In the genomic region with DNA sequence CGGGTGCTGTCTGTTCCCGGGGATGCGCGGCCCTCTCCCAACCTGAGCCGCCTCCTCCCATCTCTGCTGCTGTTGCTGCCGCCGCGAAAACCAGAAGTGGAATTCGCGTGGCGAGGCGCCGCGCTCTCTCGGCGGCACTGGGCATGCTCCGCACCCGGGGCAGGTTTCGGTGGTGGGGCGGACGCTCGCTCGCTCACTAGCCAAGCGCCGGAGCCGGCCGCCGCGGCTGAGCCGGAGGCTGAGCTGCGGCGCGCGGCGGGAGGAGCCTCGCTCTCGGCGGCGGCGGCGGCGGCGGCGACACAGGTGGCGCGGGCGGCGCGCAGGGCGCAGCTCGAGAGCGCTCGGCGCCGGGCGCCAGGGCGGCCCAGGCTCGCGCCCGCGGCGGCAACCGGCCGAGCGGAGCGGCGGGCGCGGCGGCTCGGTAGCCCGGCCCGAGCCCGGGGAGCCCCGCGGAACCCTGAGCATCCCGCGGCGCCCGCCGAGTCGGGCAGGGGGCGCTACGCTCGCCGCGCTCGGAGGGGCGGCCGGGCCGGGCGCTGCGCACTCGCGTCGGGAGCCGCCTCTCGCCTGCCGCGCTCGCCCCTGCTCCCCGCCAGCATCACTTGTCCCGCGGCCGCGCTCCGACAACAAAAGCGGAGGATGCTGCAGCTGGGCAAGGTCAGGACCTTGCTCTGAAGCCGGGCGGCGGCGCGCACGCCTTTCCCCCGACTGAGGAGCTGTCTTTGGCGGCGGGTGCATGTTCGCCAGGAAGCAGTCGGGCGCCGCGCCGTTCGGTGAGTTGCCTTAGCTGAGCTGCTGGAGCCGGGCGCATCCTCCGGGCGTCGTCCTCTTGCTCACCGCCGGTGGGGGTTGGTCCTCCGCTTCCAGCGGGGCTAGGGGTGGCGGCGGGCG, we compare ENCODE assay signal across 9 mouse cellular contexts. TPM values are rescaled to one million over a fixed set of nuclear protein-coding genes. Genes with fewer than 3 reads are reported as not detected.
A peak's percentile ranks its signal among the peaks of the same experiment; 100 is the strongest.
DNase-seq lines count a peak whose midpoint lies in the region; ATAC-seq and TF ChIP-seq lines count a peak whose summit lies in the region.
"Had no signal": no experiment of that assay in that cellular context is flagged by ENCODE, and none has a peak within 500 bp of the region (broad histone marks: within the 10 kb centered on the region; RNA-seq: fewer than 3 reads in every experiment).

A gene (plus strand): TSS at position 203 of the 891 bp plus-strand sequence.

- no peak for ATAC-seq in CD4-positive, CD25-positive, alpha-beta regulatory T cell, adult 4 months
- ATAC-seq in limb, embryonic 12.5 days (ENCODE audit: insufficient number of reproducible peaks, insufficient read depth, low FRiP score, low TSS enrichment, low read depth): peak; percentile 90
- ATAC-seq in midbrain, embryonic 14.5 days (ENCODE audit: low FRiP score, low TSS enrichment): peak; percentile 91

- H3K9ac ChIP-seq in limb, embryonic 12.5 days (replicated peaks): peak within 1 kb of the TSS; percentile 62
- peak within 1 kb of the TSS; percentile 95 for H3K9ac ChIP-seq in midbrain, embryonic 14.5 days (replicated peaks; ENCODE audit: low read length)

- H3K27ac ChIP-seq in limb, embryonic 12.5 days: no peak within 1 kb of the TSS
- H3K27ac ChIP-seq in midbrain, embryonic 14.5 days (replicated peaks; ENCODE audit: low read depth, low read length): peak within 1 kb of the TSS; percentile 99
- H3K27ac ChIP-seq in testis, adult 2 months (ENCODE audit: control insufficient read depth, insufficient read depth, low read depth, low read length): no peak within 1 kb of the TSS; the same call in 1 of the 2 replicates
- H3K27ac ChIP-seq: macrophage had no signal

- peaks cover 46% of the 10 kb centered on the region for H3K27me3 ChIP-seq in limb, embryonic 12.5 days
- H3K27me3 ChIP-seq in midbrain, embryonic 14.5 days (ENCODE audit: control insufficient read depth, insufficient read depth, low read length): 0 out of 2 replicates have a peak, but pooled peaks cover 3% of the 10 kb centered on the region
- no peaks in the 10 kb centered on the region for H3K27me3 ChIP-seq in testis, adult 2 months (ENCODE audit: control insufficient read depth, insufficient read depth, low read length)

- no peaks in the 10 kb centered on the region for H3K36me3 ChIP-seq in limb, embryonic 12.5 days
- H3K36me3 ChIP-seq in midbrain, embryonic 14.5 days (ENCODE audit: control insufficient read depth, insufficient read depth, low read length): no peaks in the 10 kb centered on the region
- H3K36me3 ChIP-seq in testis, adult 2 months (ENCODE audit: control insufficient read depth, insufficient read depth, low read length): no peaks in the 10 kb centered on the region

- H3K4me1 ChIP-seq in limb, embryonic 12.5 days (replicated peaks): no peaks in the 10 kb centered on the region; the same call in 1 of the 2 replicates
- peaks cover 7% of the 10 kb centered on the region; the same call in 1 of the 2 replicates for H3K4me1 ChIP-seq in midbrain, embryonic 14.5 days (ENCODE audit: control insufficient read depth, insufficient read depth, low read length)
- peaks cover 14% of the 10 kb centered on the region for H3K4me1 ChIP-seq in testis, adult 2 months (ENCODE audit: control insufficient read depth, insufficient read depth, low read length)

- peak within 1 kb of the TSS; percentile 68 for H3K4me3 ChIP-seq in limb, embryonic 12.5 days (replicated peaks)
- peak within 1 kb of the TSS; percentile 82 for H3K4me3 ChIP-seq in midbrain, embryonic 14.5 days (replicated peaks; ENCODE audit: low read depth, low read length)
- peak within 1 kb of the TSS; percentile 88 for H3K4me3 ChIP-seq in testis, adult 2 months (ENCODE audit: control insufficient read depth, low read depth, low read length)

- TF ChIP-seq POLR2A in testis, adult 2 months (IDR thresholded peaks at IDR 0.05; ENCODE audit: control insufficient read depth, low read depth, low read length): no peak

- under 1% methylated on average over 78 of the region's 136 CpGs for WGBS in limb, embryonic 12.5 days
- WGBS in midbrain, embryonic 14.5 days: under 1% methylated on average over 116 of the region's 136 CpGs

- H3K9me3 ChIP-seq in limb, embryonic 12.5 days: no peaks in the 10 kb centered on the region
- H3K9me3 ChIP-seq in midbrain, embryonic 14.5 days (ENCODE audit: control insufficient read depth, low read length): no peaks in the 10 kb centered on the region

- peak; percentile 1 for DNase-seq in CD4-positive, CD25-positive, alpha-beta regulatory T cell, adult 2 months (ENCODE audit: low read depth, low spot score)
- peak; percentile 91 to 93 for DNase-seq in cerebellum, postnatal 25 days
- DNase-seq in frontal cortex, postnatal 25 days (ENCODE audit: low spot score in 2 of 2): peak; percentile 63 to 78
- DNase-seq in kidney, adult 9 months: peak; percentile 4
- peak; percentile 95 for DNase-seq in midbrain, embryonic 14.5 days

- TF ChIP-seq CTCF in testis, adult 2 months (IDR thresholded peaks at IDR 0.05; ENCODE audit: control insufficient read depth, insufficient read depth, insufficient replicate concordance, low read depth, low read length): no peak

- H3K4me2 ChIP-seq in limb, embryonic 12.5 days: peak within 1 kb of the TSS; percentile 98
- peak within 1 kb of the TSS; percentile 56 for H3K4me2 ChIP-seq in midbrain, embryonic 14.5 days (ENCODE audit: low read length)

RNA-seq across cellular contexts. Expression of the gene that starts here (rescaled TPM):
- under 1 TPM in 1 of 2 experiments, not detected in 1; 0.54 TPM for polyA plus RNA-seq in CD4-positive, CD25-positive, alpha-beta regulatory T cell, adult 4 months (2017; shearing (Covaris generic))
- polyA plus RNA-seq in limb, embryonic 12.5 days (2016; fragmentation: Nextera tagmentation; extraction: Ambion mirVana): 2.0 and 3.3 TPM in 2 replicates
- polyA plus RNA-seq in midbrain, embryonic 14.5 days (2014; fragmentation: Nextera tagmentation; extraction: Ambion mirVana): 61.2 and 74.9 TPM in 2 replicates
- polyA plus RNA-seq in testis, adult 2 months (2012; rRNA removed): 3.8 and 5.8 TPM in 2 replicates

Comparison
In these comparisons a context has a peak if more than half of its experiments do, and no peak if none do; other contexts are left out.
1. DNase-seq: peak in every context shown above with its lines; median percentile 95 in midbrain, embryonic 14.5 days; 92 in cerebellum, postnatal 25 days; 70 in frontal cortex, postnatal 25 days; 4 in kidney, adult 9 months; 1 in CD4-positive, CD25-positive, alpha-beta regulatory T cell, adult 2 months.